Mouse (Mus musculus) heart, adult 8-10 months (tissue): Measurements from ENCODE around the gene Tbx10. TPM values are rescaled to one million over a fixed set of nuclear protein-coding genes. Genes with fewer than 3 reads are reported as not detected.
A peak's percentile ranks its signal among the peaks of the same experiment; 100 is the strongest.
"Not testable (repeated sequence)": the region's sequence is repeated elsewhere in the genome, so short reads cannot be mapped to it uniquely, and the experiment has no call there.

Experiments used
- DNase-seq: peaks from one replicate; pipeline ENCODE4 v3.0.0; 2022; ENCODE audit warnings: low spot score
- total RNA-seq, 4 experiments: library from RNA; stranded (reverse); gene quantifications; 2 replicates each; pipeline ENCODE4 v1.2.4; 2022

The Tbx10 gene
- total RNA-seq, 4 experiments from 2014 or later: not detected

DNA sequence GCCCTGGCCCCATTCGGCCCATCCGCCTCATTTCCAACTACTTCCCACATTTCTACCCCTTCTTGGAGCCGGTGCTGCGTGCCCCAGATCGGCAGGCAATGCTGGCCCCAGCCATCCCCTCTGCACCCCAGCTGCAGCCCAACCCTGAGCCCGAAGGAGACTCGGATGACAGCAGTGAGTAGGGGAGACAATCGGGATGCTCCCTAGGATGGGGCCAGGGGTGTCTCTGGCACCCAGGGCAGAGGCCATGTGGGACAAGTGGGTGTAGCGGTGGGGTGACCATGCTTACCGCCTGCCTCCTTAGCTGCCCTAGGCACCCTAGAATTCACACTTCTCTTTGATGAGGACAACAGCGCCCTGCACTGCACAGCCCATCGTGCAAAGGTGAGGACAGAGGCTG lies 11.1 kb downstream of the Tbx10 start:
- no peak for DNase-seq

- no peak for DNase-seq
Observed at GRCm38 (mm10) chr19:4004331-4004730, 11.8 kb downstream of the Tbx10 start.

- DNase-seq: no peak
Observed at GRCm38 (mm10) chr19:4005091-4005490, 12.5 kb downstream of the Tbx10 start.

DNA sequence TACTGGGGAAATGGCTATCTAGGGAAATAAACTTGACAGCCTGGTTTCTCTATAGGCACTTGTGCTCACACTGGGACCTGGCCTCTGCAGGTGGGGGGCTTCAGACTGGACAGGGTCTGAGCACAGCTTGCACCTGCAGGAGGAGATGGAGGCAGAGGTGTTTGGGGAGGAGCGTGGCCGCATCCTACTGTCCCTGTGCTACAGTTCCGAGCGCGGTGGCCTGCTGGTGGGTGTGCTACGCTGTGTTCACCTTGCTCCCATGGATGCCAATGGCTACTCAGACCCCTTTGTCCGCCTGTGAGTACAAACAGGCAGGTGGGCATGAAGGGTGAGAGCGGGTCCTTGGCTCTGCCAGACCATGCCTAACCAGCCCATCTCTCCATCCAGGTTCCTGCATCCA lies 13.4 kb downstream of the Tbx10 start:
- no peak for DNase-seq

GRCm38 (mm10) chr19:4011086-4011485 lies 18.5 kb downstream of the Tbx10 start:
- no peak for DNase-seq

DNA sequence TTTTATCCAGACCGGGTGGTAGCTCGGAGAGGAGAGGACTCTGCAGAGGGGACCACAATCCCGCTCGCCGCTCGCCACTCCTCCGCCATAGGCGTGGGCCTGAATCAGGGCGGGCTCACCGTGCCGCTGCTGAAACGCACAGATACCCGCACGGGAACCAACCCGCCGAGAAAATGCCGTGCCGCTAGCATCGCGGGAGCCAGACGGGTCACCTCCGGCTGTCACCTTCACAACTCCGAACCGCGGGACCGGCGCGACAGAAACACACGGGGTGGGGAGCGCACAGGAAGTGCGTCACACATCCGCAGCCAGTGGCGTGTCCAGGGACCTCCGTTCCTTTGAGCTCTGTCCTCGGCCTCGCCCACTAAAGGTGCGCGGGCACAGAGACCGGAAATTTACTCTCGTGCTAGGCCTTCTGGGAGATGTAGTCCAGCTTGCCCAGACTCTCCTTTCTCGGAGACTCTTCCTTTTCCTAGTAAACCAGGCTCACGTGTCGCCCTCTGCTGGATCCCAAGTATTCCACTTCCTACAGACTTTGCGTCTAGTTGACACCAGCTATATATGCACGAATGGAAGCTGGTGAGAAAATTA lies 20.0 kb downstream of the Tbx10 start, which contains the start of gene Ndufv1:
TSS of gene Ndufv1 (minus strand) at position 375 of the 591 bp plus-strand sequence.
- DNase-seq: peak; percentile 99

DNA sequence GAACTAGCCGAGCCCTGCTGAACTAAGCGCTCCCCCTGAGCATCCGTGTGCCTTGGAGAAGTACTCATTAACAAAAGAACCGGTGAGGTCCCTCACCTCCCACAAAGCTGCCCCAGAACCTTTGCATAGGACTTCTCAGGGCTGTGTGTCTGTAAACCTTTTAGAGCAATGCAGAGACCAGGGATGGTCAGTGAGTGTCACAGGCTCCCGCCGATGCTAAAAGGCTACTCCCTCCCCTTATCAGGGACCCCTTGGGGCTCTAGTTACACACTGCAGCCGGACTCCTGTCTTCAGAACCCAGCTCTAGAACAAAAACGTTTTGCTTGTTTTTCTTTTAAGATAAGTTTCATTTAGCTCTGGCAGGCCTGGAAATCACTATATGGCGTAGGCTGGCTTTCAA lies 20.5 kb downstream of the Tbx10 start:
- no peak for DNase-seq

GRCm38 (mm10) chr19:4014802-4015201 lies 22.2 kb downstream of the Tbx10 start:
- DNase-seq: no peak

GRCm38 (mm10) chr19:4015635-4016034 lies 23.1 kb downstream of the Tbx10 start:
- DNase-seq: no peak

DNA sequence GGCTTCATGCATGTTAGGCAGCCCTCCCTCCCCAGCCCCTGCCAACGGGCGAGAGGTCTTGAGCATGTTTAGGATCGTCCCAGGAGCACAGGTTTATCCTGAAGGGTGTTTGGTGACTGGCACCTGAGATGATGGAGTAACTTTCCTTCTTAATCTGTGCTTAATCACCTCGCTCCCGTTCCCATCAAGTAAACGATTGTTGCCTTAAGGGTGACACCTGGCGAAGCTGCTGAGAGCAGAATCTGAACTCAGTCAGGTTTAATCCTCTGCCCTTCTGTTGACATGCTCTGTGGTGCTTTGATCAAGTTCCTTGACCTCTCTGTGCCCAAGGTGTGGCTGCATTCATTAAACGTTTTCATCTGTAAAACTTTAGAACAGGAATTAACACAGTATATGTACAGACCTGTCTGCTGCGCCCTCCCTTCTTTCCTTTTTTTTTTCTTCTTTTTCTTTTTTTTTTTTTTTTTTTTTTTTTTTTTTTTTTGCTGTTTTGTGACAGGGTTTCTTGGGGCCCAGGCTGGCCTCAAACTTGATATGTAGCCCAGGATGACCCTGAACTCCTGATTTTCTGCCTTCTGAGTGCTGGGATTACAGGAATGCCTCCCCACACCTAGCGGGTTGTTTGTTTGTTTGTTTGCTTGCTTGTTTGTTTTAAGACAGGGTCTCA lies 25.5 kb downstream of the Tbx10 start:
- DNase-seq: no peak

DNA sequence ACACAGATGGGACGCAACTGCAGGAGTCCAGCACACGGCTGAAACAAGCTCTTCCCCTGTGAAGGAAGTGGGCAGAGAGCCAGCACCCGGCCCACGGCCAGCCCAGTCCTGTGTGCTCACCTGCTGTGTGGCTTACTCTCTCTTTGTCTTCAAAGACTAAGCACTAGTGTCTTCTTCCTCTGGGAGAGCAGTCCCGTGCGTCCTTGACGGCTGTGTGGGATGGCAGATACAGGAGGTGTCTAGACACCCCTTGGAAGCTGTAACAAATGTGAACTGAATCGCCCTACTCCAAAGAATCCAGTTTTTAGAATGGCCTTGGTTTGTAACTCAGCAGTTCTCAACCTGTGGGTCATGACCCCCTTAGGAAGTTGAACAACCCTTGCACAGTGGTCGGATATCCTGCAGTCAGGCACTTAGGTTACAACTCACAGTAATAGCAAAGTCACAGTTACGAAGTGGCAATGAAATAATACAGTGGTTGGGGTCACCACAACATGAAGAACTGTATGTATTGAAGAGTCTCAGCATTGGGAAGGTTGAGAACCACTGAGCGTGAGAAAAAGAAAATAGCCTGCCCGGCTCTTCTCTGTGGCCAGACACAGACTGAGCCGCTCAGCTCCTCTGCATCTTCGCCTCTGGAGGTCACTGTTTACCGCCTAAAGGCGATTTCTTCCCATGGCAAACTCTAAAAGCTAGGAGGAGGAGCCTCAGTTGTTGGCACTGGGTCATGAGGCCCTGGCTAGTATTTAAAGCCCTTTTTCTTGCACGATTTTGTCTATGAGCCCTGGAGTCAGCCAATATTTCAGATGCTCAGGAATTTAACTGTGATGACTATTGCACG lies 26.4 kb downstream of the Tbx10 start:
- peak; percentile 90 for DNase-seq

- DNase-seq: no peak
Observed at GRCm38 (mm10) chr19:4023185-4023584, 30.6 kb downstream of the Tbx10 start.

GRCm38 (mm10) chr19:4027576-4027975 lies 35.0 kb downstream of the Tbx10 start:
- no peak for DNase-seq

DNA sequence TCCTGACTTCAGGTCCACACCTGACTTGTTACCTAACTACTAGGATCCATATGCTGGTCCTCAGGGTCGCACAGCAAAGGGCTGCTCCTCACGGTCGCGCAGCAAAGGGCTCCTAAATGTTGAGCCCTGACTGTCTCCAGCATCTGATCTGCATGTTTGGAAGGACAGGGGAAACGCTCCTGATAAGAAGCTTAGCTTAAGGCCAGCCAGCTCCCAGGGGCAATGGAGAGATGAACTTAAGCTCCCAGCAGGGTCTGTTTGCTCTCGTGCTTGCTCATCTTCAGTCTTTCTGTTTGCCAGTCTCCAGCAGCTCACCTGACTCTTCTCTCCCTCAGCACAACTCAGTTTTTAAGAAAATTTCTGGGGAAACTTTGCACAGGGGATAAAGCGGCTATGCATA lies 40.1 kb downstream of the Tbx10 start:
- no peak for DNase-seq

DNA sequence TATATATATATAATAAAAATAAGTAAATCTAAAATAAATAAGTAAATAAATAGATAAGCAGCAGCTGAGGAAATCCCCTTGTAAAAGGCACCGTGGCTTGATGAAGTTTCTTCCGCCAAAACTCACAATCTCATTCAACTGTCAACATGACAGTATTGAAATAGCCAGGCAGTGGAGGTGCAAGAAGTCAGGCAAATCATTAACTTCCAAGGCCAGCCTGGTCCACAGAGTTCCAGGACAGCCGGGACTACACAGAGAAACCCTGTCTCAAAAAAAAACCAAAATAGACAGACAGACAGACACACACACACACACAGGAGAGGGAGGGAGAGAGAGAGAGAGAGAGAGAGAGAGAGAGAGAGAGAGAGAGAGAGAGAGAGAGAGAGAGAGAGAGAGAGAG lies 40.7 kb downstream of the Tbx10 start:
- DNase-seq: no peak

GRCm38 (mm10) chr19:4033742-4034141 lies 41.2 kb downstream of the Tbx10 start:
- no peak for DNase-seq

GRCm38 (mm10) chr19:4036327-4037045 lies 43.9 kb downstream of the Tbx10 start:
- DNase-seq: no peak

DNA sequence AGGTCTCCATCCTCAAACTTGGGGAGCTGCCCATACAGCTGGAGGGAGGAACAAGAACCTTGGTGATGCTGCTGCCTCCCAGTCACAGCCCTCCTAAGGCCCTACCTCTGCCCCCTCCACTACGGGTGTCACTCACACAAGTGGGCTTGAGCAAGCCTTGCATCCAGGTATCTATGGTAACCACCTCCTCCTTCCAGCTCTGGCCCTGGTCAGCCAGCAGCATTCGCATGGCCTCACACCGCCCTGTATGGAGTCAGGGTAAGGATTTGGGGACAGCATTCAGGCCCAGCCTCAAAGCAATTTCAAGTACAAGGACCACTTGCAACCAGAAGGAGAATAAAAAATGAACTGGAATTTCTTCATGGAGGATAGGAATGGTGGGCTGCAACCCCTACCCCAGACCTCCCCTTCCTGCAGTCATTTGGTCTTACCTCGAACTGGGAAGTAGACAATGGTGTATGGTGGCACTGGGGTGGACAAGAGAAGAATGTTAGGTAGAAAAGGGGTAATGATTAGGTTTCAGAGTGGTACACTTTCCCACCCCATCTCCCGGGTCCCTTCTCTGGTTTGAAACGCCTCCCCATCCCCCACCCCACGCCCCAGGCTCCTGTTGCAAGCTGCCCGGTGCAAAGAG lies 44.7 kb downstream of the Tbx10 start:
- DNase-seq: not testable (repeated sequence)

DNA sequence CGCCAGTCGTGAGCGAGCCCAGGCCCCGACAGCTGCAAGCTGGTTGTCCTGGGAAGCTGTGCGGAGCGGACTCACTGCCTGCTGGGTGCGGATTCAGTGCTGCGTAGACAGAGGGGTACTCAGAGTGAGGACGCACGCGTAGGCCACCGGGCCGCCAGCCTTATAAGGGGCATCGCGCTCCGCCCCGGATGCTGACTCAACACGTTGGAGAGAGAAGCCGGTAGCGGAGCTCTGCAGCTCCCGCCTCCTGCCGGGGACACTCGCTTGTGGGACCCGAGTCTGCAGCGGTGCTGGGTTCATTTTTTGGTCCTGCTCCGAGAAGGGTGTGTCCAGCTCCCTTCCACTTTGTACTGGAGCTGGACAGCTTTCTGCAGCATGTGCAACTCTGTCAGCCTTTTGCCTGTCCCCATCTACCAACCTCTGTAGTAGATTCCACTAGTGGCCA lies 45.3 kb downstream of the Tbx10 start, which contains the start of gene Gstp1:
TSS of gene Gstp1 (minus strand) at position 198 of the 445 bp plus-strand sequence.
- peak; percentile 88 for DNase-seq

DNA sequence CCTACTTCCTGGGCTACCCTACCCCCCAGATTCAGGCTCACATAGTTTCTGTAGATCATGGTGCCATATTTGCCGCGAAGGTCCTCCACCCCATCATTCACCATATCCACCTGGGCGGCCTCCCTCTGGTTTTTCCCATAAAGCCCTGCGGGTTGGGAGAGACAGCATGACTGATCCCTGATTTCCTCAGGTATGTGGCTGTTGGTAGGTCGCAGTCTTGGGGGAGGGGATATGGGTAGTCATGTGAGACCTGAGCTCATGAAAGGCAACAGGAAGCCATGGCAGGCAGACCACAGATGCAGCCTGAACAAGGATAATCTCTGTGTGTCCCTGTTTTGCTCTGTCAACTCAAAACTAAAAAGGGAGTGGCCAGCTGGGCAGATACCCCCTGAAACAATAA lies 48.4 kb downstream of the Tbx10 start:
- DNase-seq: not testable (repeated sequence)

- DNase-seq: not testable (repeated sequence)
Observed at GRCm38 (mm10) chr19:4041500-4041899, 48.9 kb downstream of the Tbx10 start.
